Mouse (Mus musculus) hematopoietic stem cell, adult 5-6 weeks (primary cell): ENCODE measurements around the gene Lsm14b. TPM values are rescaled to one million over a fixed set of nuclear protein-coding genes. Genes with fewer than 3 reads are reported as not detected.

Experiments
- ATAC-seq, 2 experiments: fragments of 125-278 bp in 1 of 2; replicated peaks in 1 of 2; 2 replicates each; pipeline ENCODE4 v1.8.0; 2016 to 2017; ENCODE audit warnings: inconsistent platforms in 2 of 2, mild to moderate bottlenecking in 2 of 2, moderate number of reproducible peaks in 2 of 2, low read depth in 1 of 2, moderate TSS enrichment in 1 of 2; ENCODE audit not compliant: low FRiP score in 2 of 2, poor library complexity in 2 of 2, severe bottlenecking in 2 of 2, insufficient read depth in 1 of 2, low TSS enrichment in 1 of 2
- total RNA-seq: library from RNA; stranded (forward); fragments of 172-1452, 232-1000 nt; gene quantifications from 2 replicates; pipeline ENCODE4 v1.2.3, GENCODE M21; 2017

Gene Lsm14b
- total RNA-seq, 1 experiment from 2014 or later = 47.7 TPM

GRCm38 (mm10) chr2:180006352-180007017 lies 18.3 kb upstream of the Lsm14b start:
- no peak for ATAC-seq

DNA sequence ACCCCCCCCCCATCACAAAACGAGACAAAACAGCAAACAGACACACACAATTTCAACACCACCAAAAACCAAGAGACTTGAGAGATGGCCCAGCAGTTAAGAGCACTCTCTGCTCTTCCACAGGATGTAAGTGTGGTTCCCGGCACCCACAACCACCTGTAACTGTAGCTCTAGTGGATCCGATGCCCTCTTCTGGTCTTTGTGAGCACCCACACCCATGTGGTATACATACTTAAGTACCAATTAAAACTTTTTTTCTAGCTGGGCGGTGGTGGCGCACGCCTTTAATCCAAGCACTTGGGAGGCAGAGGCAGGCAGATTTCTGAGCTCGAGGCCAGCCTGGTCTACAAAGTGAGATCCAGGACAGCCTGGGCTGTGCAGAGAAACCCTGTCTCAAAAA lies 14.1 kb upstream of the Lsm14b start:
- no peak for ATAC-seq

- no peak for ATAC-seq
These were observed 13.4 kb upstream of the Lsm14b start for GRCm38 (mm10) chr2:180011370-180011769.

GRCm38 (mm10) chr2:180013686-180014085 lies 11.1 kb upstream of the Lsm14b start:
- ATAC-seq = no peak

DNA sequence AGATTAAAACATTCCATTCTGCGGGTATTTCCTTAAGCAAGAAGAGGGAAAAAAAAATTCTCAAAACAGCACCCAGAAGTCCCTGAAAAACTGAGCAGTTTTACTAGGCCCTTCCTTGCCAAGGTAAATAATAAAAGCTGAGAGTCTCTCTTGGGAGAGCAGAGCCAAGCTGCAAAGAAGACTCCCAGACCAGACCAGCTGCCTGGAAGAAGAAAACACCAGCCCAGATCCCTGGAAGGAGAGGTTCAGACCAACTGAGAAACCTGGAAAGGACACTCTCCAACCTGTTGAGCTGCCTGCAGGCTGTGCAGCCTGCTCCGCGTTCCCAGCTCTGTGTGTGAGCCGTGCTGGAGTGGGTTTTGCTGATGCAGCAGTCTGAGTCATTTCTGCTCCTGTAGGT lies 7.2 kb upstream of the Lsm14b start:
- no peak for ATAC-seq

GRCm38 (mm10) chr2:180018573-180018972 lies 6.2 kb upstream of the Lsm14b start:
- ATAC-seq = no peak

- ATAC-seq = no peak
These were observed 4.6 kb upstream of the Lsm14b start for GRCm38 (mm10) chr2:180020091-180020661.

DNA sequence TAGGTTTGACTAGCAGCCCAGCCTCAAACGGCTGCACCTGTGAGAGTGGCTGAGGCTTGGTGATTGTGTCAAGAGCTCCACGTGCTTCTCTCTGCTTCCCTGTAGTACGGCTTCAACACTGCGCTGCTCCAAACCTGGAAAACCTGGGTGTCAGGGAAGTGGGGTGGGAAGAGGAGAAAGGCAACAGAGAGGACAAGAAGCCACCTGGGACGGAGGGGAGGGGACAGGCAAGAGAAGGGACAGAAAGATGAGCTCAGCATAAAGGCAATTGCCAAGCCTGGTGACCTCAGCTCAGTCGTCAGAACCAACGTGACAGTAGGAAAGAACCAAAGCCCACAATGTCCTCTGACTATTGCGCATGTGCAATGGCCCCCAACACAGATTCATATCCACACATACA lies 3.9 kb upstream of the Lsm14b start:
- ATAC-seq = no peak

DNA sequence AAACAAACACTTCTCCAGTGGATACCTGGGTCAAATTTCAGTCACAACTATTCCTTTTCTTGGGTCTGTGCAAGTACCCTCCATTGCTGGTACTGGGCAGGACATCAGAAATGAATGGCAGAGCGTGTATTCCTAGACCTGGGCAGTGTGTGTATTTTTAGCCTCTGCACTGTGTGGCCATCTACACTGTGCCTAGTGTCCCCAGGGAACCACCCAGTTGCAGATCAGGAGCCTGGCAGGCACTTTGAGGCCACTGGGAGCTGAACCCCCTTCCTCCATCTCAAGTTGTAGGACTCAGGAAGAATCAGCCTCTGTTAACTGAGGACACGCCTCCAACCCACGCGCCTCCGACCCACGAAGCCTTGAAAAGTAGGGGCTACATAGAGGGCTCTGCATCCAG lies 2.0 kb upstream of the Lsm14b start:
- no peak for ATAC-seq

GRCm38 (mm10) chr2:180025135-180025860 lies 511 bp downstream of the Lsm14b start:
- ATAC-seq = 0 out of 4 replicates have a peak, but pooled peaks of 1 of the 2 experiments have one; percentile 0

GRCm38 (mm10) chr2:180025861-180026200 lies 1.0 kb downstream of the Lsm14b start:
- no peak for ATAC-seq

GRCm38 (mm10) chr2:180027768-180028167 lies 3.0 kb downstream of the Lsm14b start:
- no peak for ATAC-seq

- no peak for ATAC-seq
These were observed 6.5 kb downstream of the Lsm14b start for GRCm38 (mm10) chr2:180031270-180031669.

DNA sequence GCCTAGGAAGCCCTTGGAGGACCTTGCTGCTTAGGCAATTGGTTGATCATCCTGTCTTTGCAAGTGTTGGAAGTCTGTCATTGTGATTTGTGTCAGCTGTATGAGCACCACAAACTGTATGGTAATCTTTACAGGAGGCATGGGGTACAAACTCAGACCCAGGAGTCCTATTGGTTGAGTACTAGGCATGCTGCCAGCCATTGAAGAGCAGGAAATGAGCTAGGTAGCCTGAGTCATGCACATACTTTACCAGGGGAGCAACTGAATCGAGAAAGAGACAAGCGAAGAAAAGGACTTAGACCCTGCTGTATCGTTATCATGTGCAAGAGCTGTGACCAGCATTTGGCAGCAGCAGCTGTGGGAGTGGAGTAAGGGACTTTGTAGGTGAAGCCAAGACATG lies 8.1 kb downstream of the Lsm14b start:
- peak; percentile 63 to 74 for ATAC-seq

DNA sequence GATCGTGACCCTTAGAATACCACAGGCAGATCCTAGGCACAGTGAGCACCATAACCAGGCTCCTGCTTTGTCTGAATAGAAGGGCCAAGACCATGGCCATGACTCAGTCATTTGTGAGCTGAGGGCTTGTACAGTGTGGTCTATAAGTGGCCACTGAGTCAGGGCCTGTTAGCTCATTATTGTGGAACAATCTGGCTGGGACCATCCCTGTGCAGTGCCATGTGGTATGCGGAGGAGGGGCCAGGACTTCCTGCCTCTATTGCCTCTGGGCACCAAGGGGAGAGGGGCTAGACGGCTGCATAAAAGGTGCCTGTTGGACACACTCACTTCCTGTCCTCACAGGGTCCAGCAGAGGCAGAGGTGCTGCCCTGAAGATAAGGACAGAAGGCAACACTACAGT lies 9.2 kb downstream of the Lsm14b start:
- ATAC-seq = no peak; a peak in 1 of 4 replicates

DNA sequence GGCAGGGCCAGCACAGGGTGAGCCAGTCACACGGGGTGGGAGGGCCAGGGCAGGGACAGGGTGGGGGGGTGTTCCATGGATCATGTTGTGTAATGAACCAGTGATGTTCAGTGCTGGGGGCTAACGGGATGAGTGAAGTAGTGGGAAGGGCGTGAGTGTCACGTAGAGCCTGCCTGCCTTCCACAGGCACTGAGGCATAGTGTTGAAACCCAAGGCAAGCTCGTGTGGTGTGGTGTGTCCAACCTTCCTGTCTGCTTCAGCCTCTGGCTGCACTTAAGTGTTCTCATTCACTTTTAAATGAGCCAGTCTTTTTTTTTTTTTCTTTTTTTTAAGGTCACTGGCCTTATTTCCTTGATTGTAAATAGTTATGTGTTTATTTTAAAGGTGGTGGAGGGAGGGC lies 10.0 kb downstream of the Lsm14b start:
- ATAC-seq = no peak

GRCm38 (mm10) chr2:180040406-180040805 lies 15.6 kb downstream of the Lsm14b start:
- ATAC-seq = no peak

GRCm38 (mm10) chr2:180041577-180042255 lies 16.9 kb downstream of the Lsm14b start:
- ATAC-seq = peak in 1 of 2 experiments; percentile 11; a peak in 2 of 4 replicates
